Mouse (Mus musculus): ENCODE results near the gene Ick. TPM values are rescaled to one million over a fixed set of nuclear protein-coding genes. Genes with fewer than 3 reads are reported as not detected.

The Ick gene
- polyA plus RNA-seq, 1 experiment from 2014 or later: 35.3 TPM

DNA sequence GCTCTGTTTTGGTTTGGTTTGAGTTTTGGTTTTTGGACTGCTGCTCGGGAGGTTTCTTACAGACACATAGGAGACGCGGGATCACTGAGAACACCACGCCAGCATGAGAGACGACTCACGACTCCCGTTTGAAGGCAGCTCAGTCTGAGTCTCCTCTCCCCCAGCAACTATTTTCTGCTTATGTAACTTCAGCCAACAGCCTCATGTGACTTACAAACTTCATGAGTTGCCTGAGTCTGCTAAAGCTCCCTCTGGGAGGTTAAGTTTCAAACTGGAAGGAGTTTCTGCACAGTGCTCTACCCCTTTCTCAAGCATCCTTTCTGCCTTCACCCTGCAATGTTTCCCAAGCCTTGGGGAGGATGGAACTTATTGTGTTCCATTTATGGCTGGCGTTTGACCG, 76.7 kb downstream of the Ick start:
- no peak for DNase-seq (ENCODE audit: low spot score, missing footprints)
- no peak for ATAC-seq (ENCODE audit: low FRiP score)
- Histone ChIP-seq H3K4me1 (ENCODE audit: control insufficient read depth, insufficient read depth, low read length) (peaks cover 4% of the 10 kb centered on the region), H3K36me3 (ENCODE audit: control insufficient read depth, insufficient read depth, low read length) (no peaks in the 10 kb centered on the region), H3K9ac (ENCODE audit: low read length) (no peak overlapping the region), H3K4me2 (no peak overlapping the region), H3K27ac (ENCODE audit: low read depth, low read length) (no peak overlapping the region), H3K4me3 (ENCODE audit: low read depth, low read length) (no peak overlapping the region), H3K9me3 (ENCODE audit: control insufficient read depth, low read length) (no peaks in the 10 kb centered on the region), H3K27me3 (ENCODE audit: control insufficient read depth, insufficient read depth, low read length) (peaks cover 3% of the 10 kb centered on the region; the same call in 1 of the 2 replicates)
- WGBS: 86% methylated on average over 9 of the region's 9 CpGs

DNA sequence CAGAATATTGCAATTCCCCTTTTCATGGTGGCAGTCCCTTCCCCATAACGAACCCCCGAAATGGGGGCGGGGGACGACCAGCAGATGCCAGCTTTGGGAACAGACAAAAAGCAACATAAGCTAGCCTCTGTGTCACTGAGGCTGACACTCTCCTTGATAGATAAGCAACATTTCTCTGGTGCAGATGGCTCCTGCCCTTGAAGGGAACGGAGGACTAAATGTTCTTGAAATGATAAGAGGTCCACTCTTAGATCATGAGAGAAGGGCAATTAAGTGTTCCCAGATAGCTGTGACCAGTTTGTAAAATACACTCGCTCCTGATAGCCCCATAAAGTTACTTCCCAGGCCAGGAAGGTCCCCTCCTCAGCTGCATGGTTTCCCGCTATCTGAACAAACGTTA, 79.9 kb downstream of the Ick start:
- Histone ChIP-seq H3K4me2 (no peak overlapping the region), H3K4me3 (ENCODE audit: low read depth, low read length) (no peak overlapping the region), H3K9me3 (ENCODE audit: control insufficient read depth, low read length) (no peaks in the 10 kb centered on the region), H3K4me1 (ENCODE audit: control insufficient read depth, insufficient read depth, low read length) (peaks cover 10% of the 10 kb centered on the region), H3K27ac (ENCODE audit: low read depth, low read length) (no peak overlapping the region), H3K9ac (ENCODE audit: low read length) (no peak overlapping the region), H3K27me3 (ENCODE audit: control insufficient read depth, insufficient read depth, low read length) (peaks cover 3% of the 10 kb centered on the region; the same call in 1 of the 2 replicates), H3K36me3 (ENCODE audit: control insufficient read depth, insufficient read depth, low read length) (no peaks in the 10 kb centered on the region)
- 88% methylated on average over 8 of the region's 8 CpGs for WGBS
- no peak for DNase-seq (ENCODE audit: low spot score, missing footprints)
- no peak for ATAC-seq (ENCODE audit: low FRiP score)

DNA sequence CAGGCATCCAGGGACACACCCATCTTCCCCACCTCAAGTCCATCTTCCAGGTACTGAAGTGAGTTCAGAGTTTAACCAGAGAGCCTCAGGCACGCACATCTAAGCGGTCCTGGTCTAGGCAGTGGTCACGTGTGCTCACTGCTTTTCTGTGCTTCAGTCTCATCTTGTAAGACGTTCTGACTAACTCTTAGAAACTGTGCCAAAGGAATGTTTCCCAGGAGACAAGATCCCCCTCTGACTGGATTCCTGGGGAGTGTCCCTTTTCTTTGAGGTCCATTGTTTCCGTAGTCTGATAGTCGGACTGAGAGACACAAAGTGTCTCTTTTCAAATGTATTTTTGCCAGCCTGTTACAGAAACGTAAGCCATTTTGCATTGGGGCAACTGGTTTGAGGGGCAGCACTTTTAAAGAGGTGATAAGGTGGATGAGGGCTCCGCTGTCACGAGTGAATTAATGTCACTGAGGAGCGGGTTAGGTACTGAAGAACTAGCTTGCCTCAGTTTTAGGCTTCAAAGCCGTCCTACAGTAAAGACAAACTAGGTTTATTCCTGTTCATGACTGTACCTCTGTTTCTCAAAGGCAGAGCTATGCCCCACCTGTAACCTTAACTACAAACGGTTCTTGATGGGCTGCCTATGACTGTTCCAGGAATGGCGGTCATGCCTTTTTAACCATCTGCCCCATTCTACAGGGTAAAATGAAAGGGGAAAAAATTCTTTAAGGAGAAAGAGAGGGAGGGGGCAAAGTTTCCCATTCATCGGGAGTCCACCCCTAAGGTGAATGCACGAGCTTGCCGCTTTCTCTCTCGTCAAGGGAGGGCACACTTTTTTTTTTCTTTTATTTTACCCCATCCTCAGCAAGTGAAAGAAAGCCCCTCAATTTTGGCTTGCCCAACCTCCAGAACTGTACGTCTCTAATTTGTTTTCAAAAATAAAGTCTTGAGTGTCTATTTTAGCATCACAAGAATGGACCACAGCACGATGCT, 82.0 kb downstream of the Ick start:
- DNase-seq (ENCODE audit: low spot score, missing footprints) (peak; percentile 89), ATAC-seq (ENCODE audit: low FRiP score) (peak; percentile 34; the same call in 1 of the 2 replicates)
- Histone ChIP-seq H3K36me3 (ENCODE audit: control insufficient read depth, insufficient read depth, low read length) (no peaks in the 10 kb centered on the region), H3K4me3 (ENCODE audit: low read depth, low read length) (peak overlapping the region; percentile 32), H3K27me3 (ENCODE audit: control insufficient read depth, insufficient read depth, low read length) (peaks cover 3% of the 10 kb centered on the region; the same call in 1 of the 2 replicates), H3K4me1 (ENCODE audit: control insufficient read depth, insufficient read depth, low read length) (peaks cover 10% of the 10 kb centered on the region), H3K27ac (ENCODE audit: low read depth, low read length) (no peak overlapping the region), H3K9ac (ENCODE audit: low read length) (peak overlapping the region; percentile 33), H3K4me2 (peak overlapping the region; percentile 62), H3K9me3 (ENCODE audit: control insufficient read depth, low read length) (no peaks in the 10 kb centered on the region)
- WGBS: 2% methylated on average over 19 of the region's 19 CpGs

DNA sequence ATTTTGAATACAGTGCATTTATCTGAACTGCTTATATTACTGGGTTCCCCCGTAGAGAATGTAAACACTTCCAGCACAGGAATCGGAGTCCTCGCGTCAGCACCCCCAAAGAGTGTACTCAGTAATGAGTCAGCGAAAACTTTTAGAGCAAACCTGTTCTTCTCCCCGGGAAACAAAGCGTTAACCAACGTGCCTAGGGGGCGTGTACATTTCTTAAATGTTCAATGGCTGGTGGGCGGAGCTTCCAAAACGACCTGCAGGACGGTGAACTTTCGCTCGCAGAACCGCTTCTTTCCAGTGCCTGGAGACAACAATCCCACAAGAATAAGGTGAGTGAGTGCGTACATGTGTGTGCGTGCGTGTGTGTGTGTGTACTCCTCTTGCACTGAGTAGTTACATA, 82.7 kb downstream of the Ick start:
- peak overlapping the region; percentile 62 for H3K4me2 ChIP-seq
- H3K9me3 ChIP-seq (ENCODE audit: control insufficient read depth, low read length): no peaks in the 10 kb centered on the region
- under 1% methylated on average over 18 of the region's 18 CpGs for WGBS
- peak overlapping the region; percentile 33 for H3K9ac ChIP-seq (ENCODE audit: low read length)
- ATAC-seq (ENCODE audit: low FRiP score) (peak; percentile 46; the same call in 1 of the 2 replicates), DNase-seq (ENCODE audit: low spot score, missing footprints) (peak; percentile 97)
- H3K27me3 ChIP-seq (ENCODE audit: control insufficient read depth, insufficient read depth, low read length): peaks cover 3% of the 10 kb centered on the region; the same call in 1 of the 2 replicates
- H3K4me1 ChIP-seq (ENCODE audit: control insufficient read depth, insufficient read depth, low read length): peaks cover 10% of the 10 kb centered on the region
- H3K27ac ChIP-seq (ENCODE audit: low read depth, low read length): no peak overlapping the region
- H3K4me3 ChIP-seq (ENCODE audit: low read depth, low read length): peak overlapping the region; percentile 32
- H3K36me3 ChIP-seq (ENCODE audit: control insufficient read depth, insufficient read depth, low read length): no peaks in the 10 kb centered on the region

DNA sequence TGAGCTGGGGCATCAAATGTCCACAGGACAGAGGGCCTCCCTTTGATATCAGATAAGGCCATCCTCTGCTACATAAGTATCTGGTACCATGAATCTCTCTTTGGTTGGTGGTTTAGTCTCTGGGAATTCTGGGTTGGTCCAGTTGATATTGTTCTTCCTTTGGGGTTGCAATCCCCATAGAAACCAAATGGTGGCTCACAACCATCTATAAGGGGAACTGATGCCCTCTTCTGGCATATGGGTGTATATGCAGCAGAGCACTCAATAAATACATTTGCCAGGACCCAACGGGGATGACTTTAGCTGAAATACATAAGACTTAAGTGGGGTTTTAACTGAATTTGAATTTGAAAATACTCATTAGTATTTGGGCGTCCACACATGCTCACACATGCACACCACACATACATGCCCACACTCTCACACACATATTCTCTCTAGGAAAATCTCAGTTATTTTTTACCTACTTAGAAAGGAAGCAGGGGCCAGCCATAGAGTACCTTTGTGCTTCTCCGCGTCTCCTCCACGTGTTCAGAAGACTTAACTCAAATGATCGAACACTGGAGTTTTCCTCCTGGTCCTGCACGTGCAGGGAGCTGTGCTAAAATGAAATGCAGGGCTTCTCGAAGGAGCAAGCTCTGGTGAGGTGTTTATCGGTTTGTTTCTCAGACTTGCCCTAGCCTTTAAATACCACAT, 85.1 kb downstream of the Ick start:
- WGBS: 52% methylated on average over 9 of the region's 9 CpGs
- H3K4me2 ChIP-seq: no peak overlapping the region
- H3K4me1 ChIP-seq (ENCODE audit: control insufficient read depth, insufficient read depth, low read length): peaks cover 10% of the 10 kb centered on the region

GRCm38 (mm10) chr9:78195034-78195433, 86.0 kb downstream of the Ick start:
- no peak overlapping the region for H3K27ac ChIP-seq (ENCODE audit: low read depth, low read length)
- no peak overlapping the region for H3K9ac ChIP-seq (ENCODE audit: low read length)
- H3K27me3 ChIP-seq (ENCODE audit: control insufficient read depth, insufficient read depth, low read length): peaks cover 3% of the 10 kb centered on the region; the same call in 1 of the 2 replicates
- peaks cover 10% of the 10 kb centered on the region for H3K4me1 ChIP-seq (ENCODE audit: control insufficient read depth, insufficient read depth, low read length)
- H3K4me2 ChIP-seq: no peak overlapping the region
- H3K9me3 ChIP-seq (ENCODE audit: control insufficient read depth, low read length): no peaks in the 10 kb centered on the region
- ATAC-seq (ENCODE audit: low FRiP score): no peak
- 80% methylated on average over 11 of the region's 11 CpGs for WGBS
- H3K36me3 ChIP-seq (ENCODE audit: control insufficient read depth, insufficient read depth, low read length): no peaks in the 10 kb centered on the region
- no peak overlapping the region for H3K4me3 ChIP-seq (ENCODE audit: low read depth, low read length)
- DNase-seq (ENCODE audit: low spot score, missing footprints): no peak

More for the DNA sequence above, 85.1 kb downstream of the Ick start:
- ATAC-seq (ENCODE audit: low FRiP score) (peak; percentile 47), DNase-seq (ENCODE audit: low spot score, missing footprints) (peak; percentile 88)
- Histone ChIP-seq H3K9me3 (ENCODE audit: control insufficient read depth, low read length) (no peaks in the 10 kb centered on the region), H3K36me3 (ENCODE audit: control insufficient read depth, insufficient read depth, low read length) (no peaks in the 10 kb centered on the region), H3K27me3 (ENCODE audit: control insufficient read depth, insufficient read depth, low read length) (peaks cover 3% of the 10 kb centered on the region; the same call in 1 of the 2 replicates), H3K27ac (ENCODE audit: low read depth, low read length) (no peak overlapping the region), H3K4me3 (ENCODE audit: low read depth, low read length) (no peak overlapping the region), H3K9ac (ENCODE audit: low read length) (no peak overlapping the region)

DNA sequence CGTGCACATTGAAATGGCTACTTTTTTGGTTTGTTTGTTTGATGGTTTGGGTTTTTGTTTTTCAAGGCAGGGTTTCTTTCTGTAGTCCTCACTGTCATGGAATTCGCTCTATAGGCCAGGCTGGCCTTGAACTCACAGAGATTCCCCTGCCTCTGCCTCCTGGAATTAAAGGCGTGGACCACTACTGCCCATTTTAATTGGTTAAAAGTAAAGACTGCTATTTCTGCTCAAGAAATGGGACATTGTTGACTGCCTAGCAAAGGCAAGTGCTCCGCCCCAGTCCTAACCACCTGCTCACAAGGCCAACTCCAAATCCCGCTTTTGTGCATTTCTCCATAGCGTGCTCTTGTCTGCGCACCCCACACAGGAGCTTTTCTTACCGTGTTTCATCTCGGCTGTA, 88.8 kb downstream of the Ick start:
- ATAC-seq (ENCODE audit: low FRiP score) (no peak), DNase-seq (ENCODE audit: low spot score, missing footprints) (no peak)
- H3K4me3 ChIP-seq (ENCODE audit: low read depth, low read length): no peak overlapping the region
- no peaks in the 10 kb centered on the region for H3K27me3 ChIP-seq (ENCODE audit: control insufficient read depth, insufficient read depth, low read length)
- H3K4me1 ChIP-seq (ENCODE audit: control insufficient read depth, insufficient read depth, low read length): no peaks in the 10 kb centered on the region
- WGBS: 95% methylated on average over 9 of the region's 9 CpGs
- no peaks in the 10 kb centered on the region for H3K9me3 ChIP-seq (ENCODE audit: control insufficient read depth, low read length)
- no peak overlapping the region for H3K9ac ChIP-seq (ENCODE audit: low read length)
- H3K4me2 ChIP-seq: no peak overlapping the region
- H3K27ac ChIP-seq (ENCODE audit: low read depth, low read length): no peak overlapping the region
- H3K36me3 ChIP-seq (ENCODE audit: control insufficient read depth, insufficient read depth, low read length): no peaks in the 10 kb centered on the region

- no peak overlapping the region for H3K4me2 ChIP-seq
- no peaks in the 10 kb centered on the region for H3K4me1 ChIP-seq (ENCODE audit: control insufficient read depth, insufficient read depth, low read length)
- 88% methylated on average over 6 of the region's 6 CpGs for WGBS
- no peak overlapping the region for H3K27ac ChIP-seq (ENCODE audit: low read depth, low read length)
- no peak for ATAC-seq (ENCODE audit: low FRiP score)
- DNase-seq (ENCODE audit: low spot score, missing footprints): no peak
- H3K36me3 ChIP-seq (ENCODE audit: control insufficient read depth, insufficient read depth, low read length): no peaks in the 10 kb centered on the region
- H3K27me3 ChIP-seq (ENCODE audit: control insufficient read depth, insufficient read depth, low read length): no peaks in the 10 kb centered on the region
- H3K9me3 ChIP-seq (ENCODE audit: control insufficient read depth, low read length): no peaks in the 10 kb centered on the region
- no peak overlapping the region for H3K9ac ChIP-seq (ENCODE audit: low read length)
- no peak overlapping the region for H3K4me3 ChIP-seq (ENCODE audit: low read depth, low read length)
Observed at GRCm38 (mm10) chr9:78204194-78204593, 95.2 kb downstream of the Ick start.

GRCm38 (mm10) chr9:78208956-78209355, 100.0 kb downstream of the Ick start:
- 75% methylated on average over 4 of the region's 4 CpGs for WGBS
- Histone ChIP-seq H3K4me3 (ENCODE audit: low read depth, low read length) (no peak overlapping the region), H3K9me3 (ENCODE audit: control insufficient read depth, low read length) (no peaks in the 10 kb centered on the region), H3K27me3 (ENCODE audit: control insufficient read depth, insufficient read depth, low read length) (no peaks in the 10 kb centered on the region), H3K36me3 (ENCODE audit: control insufficient read depth, insufficient read depth, low read length) (no peaks in the 10 kb centered on the region), H3K4me1 (ENCODE audit: control insufficient read depth, insufficient read depth, low read length) (no peaks in the 10 kb centered on the region), H3K4me2 (no peak overlapping the region), H3K27ac (ENCODE audit: low read depth, low read length) (no peak overlapping the region), H3K9ac (ENCODE audit: low read length) (no peak overlapping the region)
- ATAC-seq (ENCODE audit: low FRiP score): no peak
- DNase-seq (ENCODE audit: low spot score, missing footprints): no peak

Data from midbrain, embryonic 11.5 days (tissue).